In the genomic region with DNA sequence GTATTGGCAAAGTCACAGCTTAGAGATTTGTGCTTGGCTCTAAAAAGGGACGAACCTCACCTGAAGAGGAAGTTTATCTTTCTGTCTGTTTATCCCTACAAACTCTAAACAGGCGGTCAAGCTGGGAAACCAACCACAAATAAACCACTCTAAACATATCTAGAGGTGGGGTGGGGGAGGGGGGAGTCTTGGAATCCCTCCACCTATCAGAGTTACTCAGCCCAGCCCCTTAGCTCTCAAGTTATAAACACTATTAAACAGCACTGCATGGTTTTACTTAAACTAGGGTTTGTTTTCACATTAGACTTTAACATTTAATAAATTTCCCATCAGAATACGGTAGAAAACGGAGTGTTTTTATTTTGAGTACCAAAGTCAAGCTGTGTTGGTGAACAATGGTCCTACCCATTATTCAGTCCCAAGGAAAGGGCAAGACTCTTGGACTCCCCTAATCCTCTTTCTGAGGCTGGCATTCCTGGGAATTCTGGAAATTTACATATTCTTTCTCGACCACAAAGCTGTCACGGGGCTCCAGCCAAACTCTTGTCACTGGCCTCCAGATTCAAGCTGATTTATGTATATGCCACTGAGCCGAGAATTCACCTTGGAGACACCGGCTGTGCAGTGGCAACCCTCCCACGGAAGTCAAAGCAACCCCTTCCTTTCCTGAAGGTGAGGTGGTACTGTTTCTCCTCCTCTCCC, we compare ENCODE assay signal across 9 mouse cellular contexts.
DNase-seq lines count a peak whose midpoint lies in the region; ATAC-seq and TF ChIP-seq lines count a peak whose summit lies in the region.
"Had no signal": no experiment of that assay in that cellular context is flagged by ENCODE, and none has a peak within 500 bp of the region (broad histone marks: within the 10 kb centered on the region; RNA-seq: fewer than 3 reads in every experiment).

No protein-coding gene starts in this region.

- no peaks in the 10 kb centered on the region for H3K27me3 ChIP-seq in kidney, embryonic 15.5 days
- no peaks in the 10 kb centered on the region for H3K27me3 ChIP-seq in myocyte (ENCODE audit: control insufficient read depth, insufficient read depth, insufficient read length)
- H3K27me3 ChIP-seq in heart, embryonic 11.5 days (ENCODE audit: control insufficient read depth, insufficient read depth, low read length): no peaks in the 10 kb centered on the region
- H3K27me3 ChIP-seq: liver, embryonic 12.5 days had no signal

- no peaks in the 10 kb centered on the region for H3K9me3 ChIP-seq in kidney, embryonic 15.5 days (replicated peaks)
- no peaks in the 10 kb centered on the region for H3K9me3 ChIP-seq in heart, embryonic 11.5 days (replicated peaks; ENCODE audit: control insufficient read depth, low read length)
- H3K9me3 ChIP-seq: liver, embryonic 12.5 days had no signal

- peaks cover 10% of the 10 kb centered on the region; the same call in 1 of the 2 replicates for H3K4me1 ChIP-seq in embryonic fibroblast, embryonic 13.5 days (ENCODE audit: control insufficient read depth, insufficient read depth, low read length)
- H3K4me1 ChIP-seq in kidney, embryonic 15.5 days: peaks cover 41% of the 10 kb centered on the region
- peaks cover 8% of the 10 kb centered on the region for H3K4me1 ChIP-seq in heart, embryonic 11.5 days (ENCODE audit: control insufficient read depth, insufficient read depth, low read length)
- H3K4me1 ChIP-seq: liver, embryonic 12.5 days had no signal

- H3ac ChIP-seq in myocyte (ENCODE audit: control insufficient read depth, insufficient read length): no peak overlapping the region

- no peak for TF ChIP-seq CTCF in embryonic fibroblast, embryonic 13.5 days (IDR thresholded peaks at IDR 0.05; ENCODE audit: borderline replicate concordance, insufficient read depth, low read length)

- no peak for TF ChIP-seq POLR2A in embryonic fibroblast, embryonic 13.5 days (IDR thresholded peaks at IDR 0.05; ENCODE audit: low read depth, low read length)
- no peak for TF ChIP-seq POLR2A in myocyte (IDR thresholded peaks at IDR 0.05; ENCODE audit: insufficient read length, low read depth)

- H3K79me2 ChIP-seq in myocyte (ENCODE audit: control insufficient read depth, insufficient read depth): peaks cover 27% of the 10 kb centered on the region

- WGBS in kidney, embryonic 15.5 days: 29% methylated on average over 9 of the region's 9 CpGs
- WGBS in heart, embryonic 11.5 days (ENCODE audit: insufficient replicate concordance): 44% methylated on average over 9 of the region's 9 CpGs

- H3K9ac ChIP-seq in kidney, embryonic 15.5 days: no peak overlapping the region
- H3K9ac ChIP-seq in heart, embryonic 11.5 days (ENCODE audit: low read depth, low read length): no peak overlapping the region
- H3K9ac ChIP-seq: liver, embryonic 12.5 days had no signal

- H3K4me3 ChIP-seq in embryonic fibroblast, embryonic 13.5 days (ENCODE audit: insufficient read depth, low read length): no peak overlapping the region
- H3K4me3 ChIP-seq in kidney, embryonic 15.5 days (replicated peaks): no peak overlapping the region
- no peak overlapping the region for H3K4me3 ChIP-seq in myocyte
- no peak overlapping the region for H3K4me3 ChIP-seq in heart, embryonic 11.5 days (ENCODE audit: low read depth, low read length)
- H3K4me3 ChIP-seq: liver, embryonic 12.5 days had no signal

- H3K4me2 ChIP-seq in kidney, embryonic 15.5 days: peak overlapping the region; percentile 33
- H3K4me2 ChIP-seq in myocyte (ENCODE audit: low read depth): peak overlapping the region; percentile 39
- no peak overlapping the region for H3K4me2 ChIP-seq in heart, embryonic 11.5 days
- H3K4me2 ChIP-seq: liver, embryonic 12.5 days had no signal

- ATAC-seq in kidney, embryonic 15.5 days (replicated peaks; ENCODE audit: low FRiP score): peak; percentile 61
- no peak for ATAC-seq in heart, embryonic 11.5 days (replicated peaks; ENCODE audit: insufficient number of reproducible peaks, low FRiP score, low TSS enrichment)
- ATAC-seq: liver, embryonic 12.5 days had no signal

- no peaks in the 10 kb centered on the region for H3K36me3 ChIP-seq in kidney, embryonic 15.5 days
- no peaks in the 10 kb centered on the region for H3K36me3 ChIP-seq in myocyte (ENCODE audit: control insufficient read depth, insufficient read depth)
- H3K36me3 ChIP-seq in heart, embryonic 11.5 days (ENCODE audit: control insufficient read depth, insufficient read depth, low read length): no peaks in the 10 kb centered on the region
- H3K36me3 ChIP-seq: liver, embryonic 12.5 days had no signal

- intact Hi-C loops in left cerebral cortex, postnatal 36 days (cut with DNase I): no loop called here

- peak overlapping the region; percentile 2 for H3K27ac ChIP-seq in embryonic fibroblast, embryonic 13.5 days (ENCODE audit: insufficient read depth, low read length)
- H3K27ac ChIP-seq in kidney, embryonic 15.5 days: peak overlapping the region; percentile 66
- H3K27ac ChIP-seq in heart, embryonic 11.5 days (ENCODE audit: low read depth, low read length): no peak overlapping the region
- H3K27ac ChIP-seq: liver, embryonic 12.5 days had no signal

- DNase-seq in kidney, adult 18-20 months: peak; percentile 20
- DNase-seq in kidney, adult 11 months: no peak
- DNase-seq in right cerebral cortex, adult 2 months (ENCODE audit: low spot score in 2 of 2): no peak
- no peak for DNase-seq in left cerebral cortex, postnatal 36 days (ENCODE audit: low spot score in 2 of 2)

TF ChIP-seq in myocyte, 11 proteins besides CTCF, POLR2A, EP300 and RAD21:
- TF ChIP-seq TCF12 (IDR thresholded peaks at IDR 0.05; ENCODE audit: insufficient read depth, poor library complexity, severe bottlenecking) (no peak), MYOG (IDR thresholded peaks at IDR 0.05; ENCODE audit: control insufficient read depth in 1 of 3, insufficient read depth in 1 of 3, insufficient read length in 2 of 3, low read depth in 2 of 3) (no peak), POLR2AphosphoS2 (IDR thresholded peaks at IDR 0.05; ENCODE audit: insufficient read length, low read depth) (no peak), CEBPB (IDR thresholded peaks at IDR 0.05; ENCODE audit: insufficient read depth, poor library complexity, severe bottlenecking) (no peak), TCF3 (IDR thresholded peaks at IDR 0.05; ENCODE audit: insufficient read length, low read depth) (no peak), USF1 (IDR thresholded peaks at IDR 0.05; ENCODE audit: low read depth) (no peak), REST (IDR thresholded peaks at IDR 0.05; ENCODE audit: insufficient read depth, insufficient read length) (no peak), SRF (IDR thresholded peaks at IDR 0.05; ENCODE audit: control insufficient read depth, insufficient read length, low read depth) (no peak), MYOD1 (IDR thresholded peaks at IDR 0.05; ENCODE audit: control insufficient read depth in 1 of 3, insufficient read length in 2 of 3, low read depth in 2 of 3) (no peak), E2F4 (IDR thresholded peaks at IDR 0.05; ENCODE audit: insufficient read depth) (no peak), MAX (IDR thresholded peaks at IDR 0.05; ENCODE audit: low read depth) (no peak)
